Mouse (Mus musculus) olfactory bulb, adult 2 months (tissue): ENCODE results near the gene Hsf2bp.

Source experiments
- CTCF ChIP-seq: fragments of 200-500 bp; IDR thresholded peaks from 2 replicates; pipeline ENCODE4 v1.5.1; 2012; ENCODE audit warnings: low read depth, mild to moderate bottlenecking, low read length, moderate library complexity; ENCODE audit not compliant: insufficient read depth
- POLR2A ChIP-seq: fragments of 200-500 bp; IDR thresholded peaks from 2 replicates; pipeline ENCODE4 v1.6.1; 2012; ENCODE audit warnings: mild to moderate bottlenecking, low read depth, low read length, moderate library complexity; ENCODE audit not compliant: insufficient read depth

- no peak for TF ChIP-seq CTCF
- TF ChIP-seq POLR2A: no peak
Observed at GRCm38 (mm10) chr17:31933956-31934355, 102.2 kb downstream of the Hsf2bp start.
